Mouse (Mus musculus): ENCODE results near the gene Cdkal1. TPM values are rescaled to one million over a fixed set of nuclear protein-coding genes. Genes with fewer than 3 reads are reported as not detected.

Cdkal1 gene
- polyA plus RNA-seq, 1 experiment from 2014 or later: 35.1 TPM

DNA sequence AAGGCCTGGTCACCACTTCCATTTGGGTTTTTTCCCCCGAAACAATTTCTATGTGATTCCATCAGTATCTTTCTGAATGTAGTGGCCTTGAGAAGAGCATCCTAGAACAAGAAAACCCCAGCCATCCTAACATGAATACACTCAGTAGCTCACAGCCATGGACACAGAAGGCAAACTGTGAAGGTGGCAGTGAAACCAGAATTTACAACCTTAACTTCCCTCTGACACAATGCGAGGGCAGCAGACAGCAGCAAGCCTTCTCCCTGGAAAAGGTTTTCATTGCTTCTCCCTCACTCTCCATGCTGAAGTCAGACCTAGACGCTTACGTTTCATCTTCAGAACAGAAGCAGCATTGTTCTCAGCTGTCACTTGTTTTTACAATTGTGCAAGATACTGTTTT, 87.9 kb downstream of the Cdkal1 start:
- Histone ChIP-seq H3K9me3 (ENCODE audit: control insufficient read depth, low read length) (no peaks in the 10 kb centered on the region), H3K27ac (ENCODE audit: low read depth, low read length) (no peak overlapping the region), H3K9ac (ENCODE audit: low read length) (no peak overlapping the region), H3K36me3 (ENCODE audit: control insufficient read depth, insufficient read depth, low read length) (no peaks in the 10 kb centered on the region), H3K27me3 (ENCODE audit: control insufficient read depth, insufficient read depth, low read length) (no peaks in the 10 kb centered on the region), H3K4me3 (ENCODE audit: low read depth, low read length) (no peak overlapping the region), H3K4me2 (no peak overlapping the region), H3K4me1 (ENCODE audit: control insufficient read depth, insufficient read depth, low read length) (peaks cover 4% of the 10 kb centered on the region; the same call in 1 of the 2 replicates)
- no peak for DNase-seq (ENCODE audit: low spot score, missing footprints)
- no peak for ATAC-seq (ENCODE audit: low FRiP score)
- WGBS: 79% methylated on average over 4 of the region's 4 CpGs

DNA sequence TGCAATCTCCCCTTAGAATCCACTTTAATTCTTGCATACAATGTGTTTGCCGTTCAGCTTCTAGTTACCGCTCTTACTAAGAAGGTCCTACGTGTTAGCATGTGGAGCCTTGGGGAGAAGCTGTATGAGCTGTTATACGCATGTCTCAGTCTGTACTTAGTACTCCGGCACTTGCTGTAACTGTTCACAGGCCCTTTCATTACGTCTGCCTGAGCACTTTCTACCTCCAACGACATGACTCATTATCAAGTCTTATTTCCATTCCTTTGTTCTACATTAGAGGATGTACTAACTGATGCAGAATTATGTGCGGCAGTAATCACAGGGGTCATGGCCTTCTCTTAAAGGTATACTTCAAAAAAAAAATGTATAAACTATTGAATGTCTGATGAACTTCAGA, 89.1 kb downstream of the Cdkal1 start:
- no peak overlapping the region for H3K9ac ChIP-seq (ENCODE audit: low read length)
- H3K9me3 ChIP-seq (ENCODE audit: control insufficient read depth, low read length): no peaks in the 10 kb centered on the region
- H3K27me3 ChIP-seq (ENCODE audit: control insufficient read depth, insufficient read depth, low read length): no peaks in the 10 kb centered on the region
- DNase-seq (ENCODE audit: low spot score, missing footprints) (no peak), ATAC-seq (ENCODE audit: low FRiP score) (no peak)
- H3K4me1 ChIP-seq (ENCODE audit: control insufficient read depth, insufficient read depth, low read length): peaks cover 4% of the 10 kb centered on the region; the same call in 1 of the 2 replicates
- no peak overlapping the region for H3K4me3 ChIP-seq (ENCODE audit: low read depth, low read length)
- no peak overlapping the region for H3K27ac ChIP-seq (ENCODE audit: low read depth, low read length)
- H3K36me3 ChIP-seq (ENCODE audit: control insufficient read depth, insufficient read depth, low read length): no peaks in the 10 kb centered on the region
- WGBS: 86% methylated on average over 8 of the region's 8 CpGs
- no peak overlapping the region for H3K4me2 ChIP-seq

DNA sequence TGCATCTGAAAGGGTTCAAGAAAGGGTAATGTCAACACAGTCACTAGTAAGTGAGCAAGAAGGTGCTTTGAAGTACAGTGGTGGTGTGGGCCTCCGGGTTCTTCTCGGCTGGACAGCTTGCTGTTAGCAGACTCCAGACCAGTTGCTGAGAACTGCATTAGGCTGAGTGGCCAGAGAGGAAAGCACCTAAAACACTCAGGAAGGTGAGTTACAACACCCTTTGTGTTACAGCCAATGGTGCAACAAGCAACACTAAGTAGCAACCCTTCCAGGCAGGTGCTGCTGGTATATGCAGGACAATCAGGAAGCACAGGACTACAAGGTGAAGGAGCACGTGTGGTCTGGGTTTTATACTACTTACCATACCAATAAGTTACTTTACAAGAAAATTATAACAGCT, 90.2 kb downstream of the Cdkal1 start:
- DNase-seq (ENCODE audit: low spot score, missing footprints): peak; percentile 75
- H3K9me3 ChIP-seq (ENCODE audit: control insufficient read depth, low read length): no peaks in the 10 kb centered on the region
- WGBS: 82% methylated on average over 3 of the region's 3 CpGs
- ATAC-seq (ENCODE audit: low FRiP score): no peak
- no peaks in the 10 kb centered on the region for H3K27me3 ChIP-seq (ENCODE audit: control insufficient read depth, insufficient read depth, low read length)
- no peak overlapping the region for H3K9ac ChIP-seq (ENCODE audit: low read length)
- H3K4me2 ChIP-seq: no peak overlapping the region
- no peaks in the 10 kb centered on the region for H3K36me3 ChIP-seq (ENCODE audit: control insufficient read depth, insufficient read depth, low read length)
- no peak overlapping the region for H3K27ac ChIP-seq (ENCODE audit: low read depth, low read length)
- no peak overlapping the region for H3K4me3 ChIP-seq (ENCODE audit: low read depth, low read length)
- peaks cover 3% of the 10 kb centered on the region; the same call in 1 of the 2 replicates for H3K4me1 ChIP-seq (ENCODE audit: control insufficient read depth, insufficient read depth, low read length)

DNA sequence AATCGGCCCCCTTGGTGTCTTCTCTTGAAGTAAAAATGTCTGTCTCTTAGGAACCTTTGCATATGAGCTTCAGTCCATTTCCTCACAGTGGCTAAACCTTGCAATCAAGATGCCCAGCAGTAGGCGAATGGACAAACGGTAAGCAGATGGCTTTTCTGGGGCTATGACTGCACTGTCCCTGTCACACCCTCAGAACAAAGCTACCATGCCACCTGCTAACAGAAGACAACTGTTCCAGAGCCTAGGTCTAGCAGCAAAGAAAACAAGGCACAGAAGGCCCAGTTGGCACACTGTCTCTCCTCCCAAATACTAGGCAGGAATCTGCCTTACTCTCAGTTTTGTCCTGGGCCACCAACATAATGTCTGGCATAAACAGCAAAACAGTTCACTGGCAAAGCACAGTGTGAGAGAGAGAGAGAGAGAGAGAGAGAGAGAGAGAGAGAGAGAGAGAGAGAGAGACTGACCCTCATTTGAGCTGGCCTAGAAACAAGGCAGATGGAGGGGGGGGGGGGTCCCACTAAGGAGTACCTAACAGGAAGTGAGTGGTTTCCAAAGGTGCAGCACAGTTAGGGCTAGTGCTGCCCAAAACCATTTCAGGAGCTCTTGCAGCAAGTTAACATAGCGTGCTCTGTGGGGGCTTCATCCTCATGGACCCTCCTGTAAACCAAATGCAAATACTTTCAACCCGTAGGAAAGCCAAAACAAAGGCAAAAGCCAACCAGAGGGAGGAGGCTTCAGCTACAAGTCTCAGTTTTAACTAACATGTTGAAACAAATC, 95.6 kb downstream of the Cdkal1 start:
- Histone ChIP-seq H3K36me3 (ENCODE audit: control insufficient read depth, insufficient read depth, low read length) (no peaks in the 10 kb centered on the region), H3K4me2 (no peak overlapping the region), H3K27ac (ENCODE audit: low read depth, low read length) (no peak overlapping the region), H3K27me3 (ENCODE audit: control insufficient read depth, insufficient read depth, low read length) (no peaks in the 10 kb centered on the region), H3K4me1 (ENCODE audit: control insufficient read depth, insufficient read depth, low read length) (no peaks in the 10 kb centered on the region), H3K9ac (ENCODE audit: low read length) (no peak overlapping the region), H3K4me3 (ENCODE audit: low read depth, low read length) (no peak overlapping the region), H3K9me3 (ENCODE audit: control insufficient read depth, low read length) (no peaks in the 10 kb centered on the region)
- ATAC-seq (ENCODE audit: low FRiP score): no peak
- 77% methylated on average over 5 of the region's 5 CpGs for WGBS
- DNase-seq (ENCODE audit: low spot score, missing footprints): no peak

DNA sequence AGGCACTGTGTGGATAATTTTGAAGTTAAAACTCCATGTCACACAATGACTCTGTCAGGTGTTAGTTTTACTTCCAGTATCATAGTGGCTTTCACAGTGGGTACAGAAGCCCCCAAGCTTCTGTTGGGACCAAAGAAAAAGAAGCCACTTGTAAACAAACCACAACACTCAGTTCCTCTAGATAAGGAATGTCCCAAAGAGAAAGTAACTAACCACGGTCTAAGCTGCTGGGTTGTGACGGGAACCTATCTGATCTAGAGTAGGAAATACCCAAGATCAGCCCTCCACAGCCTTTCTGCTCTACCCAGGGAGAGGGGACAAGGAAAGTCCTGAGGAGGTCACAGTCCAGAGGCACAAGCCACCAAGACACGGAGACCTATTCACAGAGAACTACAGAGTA, 99.4 kb downstream of the Cdkal1 start:
- WGBS: 86% methylated on average over 3 of the region's 3 CpGs
- Histone ChIP-seq H3K27me3 (ENCODE audit: control insufficient read depth, insufficient read depth, low read length) (no peaks in the 10 kb centered on the region), H3K27ac (ENCODE audit: low read depth, low read length) (no peak overlapping the region), H3K9me3 (ENCODE audit: control insufficient read depth, low read length) (no peaks in the 10 kb centered on the region), H3K4me2 (no peak overlapping the region), H3K9ac (ENCODE audit: low read length) (no peak overlapping the region), H3K36me3 (ENCODE audit: control insufficient read depth, insufficient read depth, low read length) (no peaks in the 10 kb centered on the region), H3K4me1 (ENCODE audit: control insufficient read depth, insufficient read depth, low read length) (no peaks in the 10 kb centered on the region), H3K4me3 (ENCODE audit: low read depth, low read length) (no peak overlapping the region)
- peak; percentile 69 for DNase-seq (ENCODE audit: low spot score, missing footprints)
- no peak for ATAC-seq (ENCODE audit: low FRiP score)

- Histone ChIP-seq H3K9me3 (ENCODE audit: control insufficient read depth, low read length) (no peaks in the 10 kb centered on the region), H3K4me2 (no peak overlapping the region), H3K4me3 (ENCODE audit: low read depth, low read length) (no peak overlapping the region), H3K27ac (ENCODE audit: low read depth, low read length) (no peak overlapping the region), H3K27me3 (ENCODE audit: control insufficient read depth, insufficient read depth, low read length) (no peaks in the 10 kb centered on the region), H3K36me3 (ENCODE audit: control insufficient read depth, insufficient read depth, low read length) (no peaks in the 10 kb centered on the region), H3K9ac (ENCODE audit: low read length) (no peak overlapping the region), H3K4me1 (ENCODE audit: control insufficient read depth, insufficient read depth, low read length) (no peaks in the 10 kb centered on the region)
- WGBS: 95% methylated on average over 3 of the region's 3 CpGs
- DNase-seq (ENCODE audit: low spot score, missing footprints) (peak; percentile 19), ATAC-seq (ENCODE audit: low FRiP score) (no peak)
Measured at GRCm38 (mm10) chr13:29753254-29753653, 102.2 kb downstream of the Cdkal1 start.

- ATAC-seq (ENCODE audit: low FRiP score): no peak
- H3K4me1 ChIP-seq (ENCODE audit: control insufficient read depth, insufficient read depth, low read length): no peaks in the 10 kb centered on the region
- no peaks in the 10 kb centered on the region for H3K27me3 ChIP-seq (ENCODE audit: control insufficient read depth, insufficient read depth, low read length)
- no peaks in the 10 kb centered on the region for H3K36me3 ChIP-seq (ENCODE audit: control insufficient read depth, insufficient read depth, low read length)
- H3K4me3 ChIP-seq (ENCODE audit: low read depth, low read length): no peak overlapping the region
- 84% methylated on average over 6 of the region's 6 CpGs for WGBS
- no peak overlapping the region for H3K27ac ChIP-seq (ENCODE audit: low read depth, low read length)
- H3K9me3 ChIP-seq (ENCODE audit: control insufficient read depth, low read length): no peaks in the 10 kb centered on the region
- H3K9ac ChIP-seq (ENCODE audit: low read length): no peak overlapping the region
- DNase-seq (ENCODE audit: low spot score, missing footprints): peak; percentile 69
- H3K4me2 ChIP-seq: no peak overlapping the region
Measured at GRCm38 (mm10) chr13:29752061-29752460, 103.4 kb downstream of the Cdkal1 start.

DNA sequence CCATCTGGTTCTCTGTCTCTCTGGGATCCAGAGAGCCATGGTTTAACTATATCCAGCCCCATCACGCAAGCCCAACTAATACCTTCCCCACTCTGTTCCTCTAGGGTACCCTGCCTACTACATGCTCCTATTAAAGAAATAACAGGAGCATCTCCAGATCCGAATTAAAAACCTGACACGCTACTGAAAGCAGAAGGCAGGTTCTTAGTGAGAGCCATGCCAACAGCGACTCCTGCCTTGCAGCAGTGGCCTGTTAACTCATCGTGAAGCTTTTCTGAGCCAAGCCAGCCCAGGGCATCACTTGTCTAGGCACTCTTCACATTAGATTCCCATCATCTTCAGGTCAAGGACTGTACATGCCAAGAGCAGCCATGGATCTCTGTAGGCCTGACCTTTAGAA, 104.3 kb downstream of the Cdkal1 start:
- no peaks in the 10 kb centered on the region for H3K27me3 ChIP-seq (ENCODE audit: control insufficient read depth, insufficient read depth, low read length)
- H3K4me3 ChIP-seq (ENCODE audit: low read depth, low read length): no peak overlapping the region
- ATAC-seq (ENCODE audit: low FRiP score) (no peak), DNase-seq (ENCODE audit: low spot score, missing footprints) (peak; percentile 61)
- H3K9ac ChIP-seq (ENCODE audit: low read length): no peak overlapping the region
- H3K4me1 ChIP-seq (ENCODE audit: control insufficient read depth, insufficient read depth, low read length): no peaks in the 10 kb centered on the region
- 95% methylated on average over 5 of the region's 5 CpGs for WGBS
- no peaks in the 10 kb centered on the region for H3K9me3 ChIP-seq (ENCODE audit: control insufficient read depth, low read length)
- H3K27ac ChIP-seq (ENCODE audit: low read depth, low read length): no peak overlapping the region
- H3K36me3 ChIP-seq (ENCODE audit: control insufficient read depth, insufficient read depth, low read length): no peaks in the 10 kb centered on the region
- H3K4me2 ChIP-seq: no peak overlapping the region

GRCm38 (mm10) chr13:29747347-29747647, 108.2 kb downstream of the Cdkal1 start:
- 88% methylated on average over 3 of the region's 3 CpGs for WGBS
- no peak overlapping the region for H3K27ac ChIP-seq (ENCODE audit: low read depth, low read length)
- ATAC-seq (ENCODE audit: low FRiP score): no peak

More at GRCm38 (mm10) chr13:29747347-29747647, 108.2 kb downstream of the Cdkal1 start:
- no peaks in the 10 kb centered on the region for H3K36me3 ChIP-seq (ENCODE audit: control insufficient read depth, insufficient read depth, low read length)
- H3K9me3 ChIP-seq (ENCODE audit: control insufficient read depth, low read length): no peaks in the 10 kb centered on the region
- no peaks in the 10 kb centered on the region for H3K4me1 ChIP-seq (ENCODE audit: control insufficient read depth, insufficient read depth, low read length)
- H3K4me3 ChIP-seq (ENCODE audit: low read depth, low read length): no peak overlapping the region
- H3K4me2 ChIP-seq: no peak overlapping the region
- peak; percentile 47 for DNase-seq (ENCODE audit: low spot score, missing footprints)
- H3K27me3 ChIP-seq (ENCODE audit: control insufficient read depth, insufficient read depth, low read length): no peaks in the 10 kb centered on the region
- H3K9ac ChIP-seq (ENCODE audit: low read length): no peak overlapping the region
